11 mouse cellular contexts compared by ENCODE assay signal in the genomic region with DNA sequence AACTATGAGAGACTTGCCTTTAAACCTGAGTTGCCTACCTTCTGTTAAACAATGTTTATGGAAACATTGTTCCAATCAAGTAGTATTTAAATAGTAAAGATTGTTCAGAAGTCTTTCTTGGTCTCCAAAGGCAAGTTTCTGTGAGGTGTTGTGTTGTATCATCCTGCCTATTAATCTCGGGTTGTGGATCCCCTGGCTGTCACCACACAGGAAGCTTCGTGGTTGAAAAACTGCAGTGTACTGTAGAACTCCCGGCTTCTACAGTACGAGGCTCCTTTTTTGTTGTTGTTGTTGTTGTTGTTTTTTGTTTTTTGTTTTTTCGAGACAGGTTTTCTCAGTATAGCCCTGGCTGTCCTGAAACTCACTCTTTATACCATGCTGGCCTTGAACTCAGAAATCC. TPM values are rescaled to one million over a fixed set of nuclear protein-coding genes. Genes with fewer than 3 reads are reported as not detected.
"Had no signal": no experiment of that assay in that cellular context is flagged by ENCODE, and none has a peak within 500 bp of the region (broad histone marks: within the 10 kb centered on the region; RNA-seq: fewer than 3 reads in every experiment).

No protein-coding gene starts in this region.

- ATAC-seq: liver, postnatal 0 days; lung, postnatal 0 days; midbrain, embryonic 13.5 days; midbrain, embryonic 15.5 days had no signal

- DNase-seq: liver, postnatal 0 days; lung, adult 2 months; lung, postnatal 14 days; lung, postnatal 36 days; right cerebral cortex, postnatal 14 days; thymus, postnatal 25 days; thymus, postnatal 4 days had no signal

RNA-seq across cellular contexts. Expression of a gene that starts 46.7 kb away (rescaled TPM):
- total RNA-seq: megakaryocyte progenitor cell, adult 5-6 weeks had no signal
